Mouse (Mus musculus): ENCODE measurements around the gene Plppr3. TPM values are rescaled to one million over a fixed set of nuclear protein-coding genes. Genes with fewer than 3 reads are reported as not detected.

Plppr3 gene
- total and polyA plus RNA-seq, 2 experiments from 2014 or later: 283 to 541 TPM

DNA sequence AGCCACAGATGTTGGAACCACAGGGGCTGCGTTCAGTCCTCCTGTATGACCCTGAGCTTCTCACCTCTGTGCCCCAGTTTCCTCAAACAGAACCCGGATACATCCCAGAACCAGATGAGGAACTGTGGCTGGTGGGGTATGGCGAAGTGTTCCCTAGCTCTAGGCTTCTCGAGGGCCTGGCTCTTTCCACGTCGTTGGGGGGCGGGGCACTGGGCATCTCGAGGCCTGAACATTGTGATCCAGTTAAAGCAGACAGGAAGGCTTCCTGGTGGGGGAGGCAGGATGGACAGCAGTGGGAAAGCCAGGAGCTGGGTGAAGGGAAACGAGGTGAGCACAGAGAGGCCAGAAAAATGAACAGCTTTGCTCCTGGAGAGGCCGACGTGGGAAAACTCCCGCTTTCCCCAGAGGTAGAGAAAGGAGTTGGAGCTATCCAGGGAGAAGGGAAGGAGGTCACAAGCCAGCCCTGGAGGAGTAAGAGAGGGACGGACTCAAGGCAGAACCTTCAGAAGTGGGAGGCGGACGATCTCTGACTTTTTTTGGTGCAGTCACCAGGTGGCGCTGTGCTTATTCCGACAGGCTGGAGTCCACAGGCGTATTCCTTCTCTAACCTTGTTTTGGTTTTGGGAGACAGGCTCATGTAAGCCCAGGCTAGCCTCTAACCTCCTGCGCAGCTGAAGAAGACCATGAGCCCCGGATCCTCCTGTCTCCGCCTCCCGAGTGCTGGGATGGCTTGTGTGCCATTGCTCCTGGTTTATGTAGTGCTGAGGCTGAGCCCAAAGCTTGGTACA is 9.1 kb upstream of the Plppr3 start:
- Histone ChIP-seq H3K4me3 (ENCODE audit: low read length) (no peak overlapping the region), H3K27ac (no peak overlapping the region), H3K9ac (replicated peaks; ENCODE audit: low read length) (no peak overlapping the region), H3K4me1 (ENCODE audit: insufficient read depth, low read length) (no peaks in the 10 kb centered on the region), H3K36me3 (ENCODE audit: insufficient read depth, low read length) (no peaks in the 10 kb centered on the region), H3K9me3 (ENCODE audit: low read length) (no peaks in the 10 kb centered on the region), H3K4me2 (ENCODE audit: low read depth, low read length) (no peak overlapping the region), H3K27me3 (ENCODE audit: insufficient read depth, low read length) (peaks cover 5% of the 10 kb centered on the region; the same call in 1 of the 2 replicates)
- ATAC-seq (peak; percentile 59; the same call in 1 of the 2 replicates), DNase-seq (ENCODE audit: low spot score) (peak; percentile 87)
- TF ChIP-seq CTCF (IDR thresholded peaks at IDR 0.05; ENCODE audit: low read depth): peak; percentile 86
- WGBS: 16% methylated on average over 22 of the region's 22 CpGs

DNA sequence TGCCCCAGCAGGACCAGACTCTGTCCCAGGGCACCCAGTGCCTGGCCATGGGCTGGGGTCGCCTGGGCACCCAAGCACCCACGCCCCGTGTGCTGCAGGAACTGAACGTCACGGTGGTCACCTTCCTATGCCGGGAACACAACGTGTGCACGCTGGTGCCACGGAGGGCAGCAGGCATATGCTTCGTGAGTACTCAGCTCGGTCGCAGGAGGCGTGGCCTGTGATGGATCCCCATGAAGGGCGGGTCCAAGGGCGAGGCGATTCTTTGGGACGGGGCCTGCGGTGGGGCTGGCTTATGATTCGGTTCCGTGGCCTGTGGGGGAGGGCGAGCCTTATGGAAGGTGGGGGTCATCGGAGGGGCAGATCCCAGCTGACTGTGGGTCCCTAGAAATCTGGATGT is 7.5 kb upstream of the Plppr3 start:
- Histone ChIP-seq H3K27ac (no peak overlapping the region), H3K9ac (replicated peaks; ENCODE audit: low read length) (no peak overlapping the region), H3K4me2 (ENCODE audit: low read depth, low read length) (peak overlapping the region; percentile 18; the same call in 1 of the 2 replicates), H3K4me1 (ENCODE audit: insufficient read depth, low read length) (no peaks in the 10 kb centered on the region), H3K27me3 (ENCODE audit: insufficient read depth, low read length) (peaks cover 5% of the 10 kb centered on the region; the same call in 1 of the 2 replicates), H3K9me3 (ENCODE audit: low read length) (no peaks in the 10 kb centered on the region), H3K4me3 (ENCODE audit: low read length) (no peak overlapping the region), H3K36me3 (ENCODE audit: insufficient read depth, low read length) (no peaks in the 10 kb centered on the region)
- WGBS: 15% methylated on average over 22 of the region's 22 CpGs
- TF ChIP-seq CTCF (IDR thresholded peaks at IDR 0.05; ENCODE audit: low read depth): no peak
- DNase-seq (ENCODE audit: low spot score) (no peak), ATAC-seq (no peak)

DNA sequence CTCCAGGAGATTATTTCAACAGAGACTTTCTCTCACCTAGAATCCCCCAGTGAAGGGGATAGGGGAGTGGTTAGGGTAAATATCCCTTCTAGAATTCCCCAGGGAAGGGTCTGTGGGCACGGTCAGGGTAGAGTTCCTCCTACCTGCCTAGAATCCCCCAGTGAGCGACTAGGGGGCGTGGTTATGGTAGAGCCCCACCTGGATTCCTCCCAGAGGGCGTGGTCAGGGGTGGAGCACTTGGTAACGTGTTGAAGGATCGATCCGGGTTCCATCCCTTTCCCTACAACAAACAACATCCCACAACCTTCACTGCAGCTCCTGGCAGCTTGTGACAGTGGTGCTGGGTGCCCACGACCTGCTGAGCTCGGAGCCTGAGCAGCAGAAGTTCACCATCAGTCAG is 6.3 kb upstream of the Plppr3 start:
- WGBS: 20% methylated on average over 9 of the region's 9 CpGs
- H3K27me3 ChIP-seq (ENCODE audit: insufficient read depth, low read length): peaks cover 5% of the 10 kb centered on the region; the same call in 1 of the 2 replicates
- H3K36me3 ChIP-seq (ENCODE audit: insufficient read depth, low read length): no peaks in the 10 kb centered on the region
- H3K4me2 ChIP-seq (ENCODE audit: low read depth, low read length): no peak overlapping the region
- H3K27ac ChIP-seq: no peak overlapping the region
- no peak for ATAC-seq
- no peak overlapping the region for H3K4me3 ChIP-seq (ENCODE audit: low read length)
- no peak for TF ChIP-seq CTCF (IDR thresholded peaks at IDR 0.05; ENCODE audit: low read depth)
- no peaks in the 10 kb centered on the region for H3K4me1 ChIP-seq (ENCODE audit: insufficient read depth, low read length)
- no peak overlapping the region for H3K9ac ChIP-seq (replicated peaks; ENCODE audit: low read length)
- DNase-seq (ENCODE audit: low spot score): no peak
- H3K9me3 ChIP-seq (ENCODE audit: low read length): no peaks in the 10 kb centered on the region

DNA sequence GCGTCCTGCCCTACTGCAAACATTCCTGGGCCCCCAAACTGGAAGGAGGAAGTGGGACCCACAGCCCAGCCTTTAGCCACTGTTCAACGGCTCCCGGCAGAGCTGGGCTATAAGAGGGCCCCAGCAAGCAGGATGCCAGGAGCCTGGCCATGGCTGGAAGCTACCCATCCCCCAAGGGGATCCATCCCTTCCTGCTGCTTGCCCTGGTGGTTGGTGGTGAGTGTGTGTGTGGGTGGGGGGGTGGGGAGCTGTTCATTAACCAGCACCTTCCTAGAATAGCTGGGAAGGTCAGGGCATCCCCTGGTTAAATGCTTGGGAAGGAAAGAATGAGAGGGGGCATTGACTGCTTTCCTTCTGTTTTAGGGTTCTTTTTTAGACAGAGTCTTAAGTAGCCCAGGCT is 5.1 kb upstream of the Plppr3 start:
- Histone ChIP-seq H3K4me1 (ENCODE audit: insufficient read depth, low read length) (no peaks in the 10 kb centered on the region), H3K4me3 (ENCODE audit: low read length) (no peak overlapping the region), H3K27ac (no peak overlapping the region), H3K27me3 (ENCODE audit: insufficient read depth, low read length) (peaks cover 5% of the 10 kb centered on the region; the same call in 1 of the 2 replicates), H3K36me3 (ENCODE audit: insufficient read depth, low read length) (no peaks in the 10 kb centered on the region), H3K9ac (replicated peaks; ENCODE audit: low read length) (no peak overlapping the region), H3K4me2 (ENCODE audit: low read depth, low read length) (no peak overlapping the region), H3K9me3 (ENCODE audit: low read length) (no peaks in the 10 kb centered on the region)
- ATAC-seq (no peak), DNase-seq (ENCODE audit: low spot score) (no peak)
- WGBS: 39% methylated on average over 3 of the region's 3 CpGs
- no peak for TF ChIP-seq CTCF (IDR thresholded peaks at IDR 0.05; ENCODE audit: low read depth)

DNA sequence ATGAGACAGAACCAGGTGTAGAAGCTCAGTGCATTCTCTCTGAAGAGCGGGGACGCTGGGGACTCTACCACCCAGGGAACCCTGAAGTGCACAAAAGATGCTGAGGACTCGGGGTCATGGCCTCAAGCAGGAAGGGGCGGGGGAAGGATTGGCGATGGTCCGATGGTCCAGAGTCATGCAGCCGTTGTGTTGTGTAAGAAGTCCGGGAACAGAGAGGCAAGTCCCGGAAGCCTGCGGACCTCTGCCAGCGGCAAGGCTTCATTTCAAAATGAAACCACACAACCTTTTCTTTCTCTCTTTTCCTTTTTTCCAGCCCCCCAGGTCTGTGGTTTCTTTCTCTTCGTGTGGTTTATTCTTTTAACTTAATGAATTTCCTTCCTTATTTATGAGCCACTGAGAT is 3.3 kb upstream of the Plppr3 start:
- H3K27me3 ChIP-seq (ENCODE audit: insufficient read depth, low read length): no peaks in the 10 kb centered on the region; the same call in 1 of the 2 replicates
- no peak for TF ChIP-seq CTCF (IDR thresholded peaks at IDR 0.05; ENCODE audit: low read depth)
- DNase-seq (ENCODE audit: low spot score) (no peak), ATAC-seq (no peak)
- H3K9ac ChIP-seq (replicated peaks; ENCODE audit: low read length): no peak overlapping the region
- no peak overlapping the region for H3K4me3 ChIP-seq (ENCODE audit: low read length)
- peaks cover 2% of the 10 kb centered on the region; the same call in 1 of the 2 replicates for H3K4me1 ChIP-seq (ENCODE audit: insufficient read depth, low read length)
- no peaks in the 10 kb centered on the region for H3K36me3 ChIP-seq (ENCODE audit: insufficient read depth, low read length)
- H3K4me2 ChIP-seq (ENCODE audit: low read depth, low read length): no peak overlapping the region
- WGBS: 32% methylated on average over 12 of the region's 12 CpGs
- H3K9me3 ChIP-seq (ENCODE audit: low read length): no peaks in the 10 kb centered on the region
- H3K27ac ChIP-seq: no peak overlapping the region

DNA sequence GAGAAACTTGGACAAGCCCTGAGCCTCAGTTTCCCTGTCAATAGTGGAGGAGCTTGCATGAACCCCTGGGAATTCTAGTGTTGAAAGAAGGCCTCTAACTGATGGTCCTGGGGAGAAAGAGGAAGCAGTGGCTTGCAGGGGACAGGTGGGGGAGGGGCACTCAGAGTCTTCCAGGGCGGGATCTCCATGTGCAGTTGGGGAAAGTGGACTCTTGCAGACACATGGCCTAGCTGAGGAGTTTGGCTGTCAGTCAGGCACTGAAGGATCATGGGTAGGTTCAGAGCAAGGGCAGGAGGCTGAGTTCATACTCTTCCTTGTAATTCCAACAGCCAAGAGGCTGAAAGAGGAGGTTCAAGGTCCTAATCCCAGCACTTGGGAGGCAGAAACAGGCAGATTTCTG is 2.7 kb upstream of the Plppr3 start:
- no peak overlapping the region for H3K27ac ChIP-seq
- peaks cover 6% of the 10 kb centered on the region; the same call in 1 of the 2 replicates for H3K4me1 ChIP-seq (ENCODE audit: insufficient read depth, low read length)
- ATAC-seq: no peak
- H3K36me3 ChIP-seq (ENCODE audit: insufficient read depth, low read length): no peaks in the 10 kb centered on the region
- no peak overlapping the region for H3K9ac ChIP-seq (replicated peaks; ENCODE audit: low read length)
- no peak for TF ChIP-seq CTCF (IDR thresholded peaks at IDR 0.05; ENCODE audit: low read depth)
- 53% methylated on average over 1 of the region's 1 CpGs for WGBS
- H3K4me2 ChIP-seq (ENCODE audit: low read depth, low read length): no peak overlapping the region
- no peaks in the 10 kb centered on the region; the same call in 1 of the 2 replicates for H3K27me3 ChIP-seq (ENCODE audit: insufficient read depth, low read length)
- no peaks in the 10 kb centered on the region for H3K9me3 ChIP-seq (ENCODE audit: low read length)
- no peak for DNase-seq (ENCODE audit: low spot score)
- H3K4me3 ChIP-seq (ENCODE audit: low read length): no peak overlapping the region

All from hindbrain, postnatal 0 days (tissue).